Mouse (Mus musculus): ENCODE results near the gene Pik3c2g. TPM values are rescaled to one million over a fixed set of nuclear protein-coding genes. Genes with fewer than 3 reads are reported as not detected.
A peak's percentile ranks its signal among the peaks of the same experiment; 100 is the strongest.

Pik3c2g gene
- polyA plus RNA-seq (2014; fragmentation: Nextera tagmentation; extraction: Ambion mirVana), result 0.10 TPM in 1 of 2 replicates, not detected in the other

GRCm38 (mm10) chr6:139586892-139587291 is at the start of gene Pik3c2g:
Pik3c2g (plus strand) TSS chr6:139587221.
- Histone ChIP-seq H3K36me3 (ENCODE audit: control insufficient read depth, insufficient read depth, low read length) (no peaks in the 10 kb centered on the region), H3K4me3 (ENCODE audit: low read depth, low read length) (no peak within 1 kb of the TSS), H3K27me3 (replicated peaks; ENCODE audit: control insufficient read depth, insufficient read depth, low read length) (no peaks in the 10 kb centered on the region), H3K9me3 (replicated peaks; ENCODE audit: control insufficient read depth, low read length) (no peaks in the 10 kb centered on the region), H3K9ac (ENCODE audit: low read length) (no peak within 1 kb of the TSS), H3K4me2 (ENCODE audit: low read length) (no peak within 1 kb of the TSS), H3K4me1 (ENCODE audit: control insufficient read depth, insufficient read depth, low read length) (no peaks in the 10 kb centered on the region), H3K27ac (ENCODE audit: low read depth, low read length) (no peak within 1 kb of the TSS)
- DNase-seq (ENCODE audit: low spot score) (no peak), ATAC-seq (no peak)
- WGBS, result 91% methylated on average over 15 of the region's 15 CpGs

DNA sequence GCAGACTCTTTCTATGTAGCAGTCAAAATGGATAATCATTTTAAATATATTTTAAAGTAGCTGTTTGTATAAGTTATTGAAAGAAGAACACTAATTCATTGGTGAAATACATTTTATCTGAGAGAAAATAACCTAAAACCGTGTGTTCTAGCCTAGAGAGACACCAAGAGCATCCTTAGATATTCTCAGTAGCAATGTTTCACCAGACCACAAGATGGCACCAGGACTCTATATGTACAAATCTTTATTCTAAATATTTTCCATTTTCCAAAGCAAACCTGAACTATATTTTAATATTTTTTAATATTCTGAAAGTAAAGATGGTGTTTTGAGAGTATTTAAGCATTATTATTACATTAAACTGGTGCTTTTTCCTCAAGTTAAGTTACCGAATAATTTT is 48.6 kb upstream of the Pik3c2g start:
- no peak overlapping the region for H3K9ac ChIP-seq (ENCODE audit: low read length)
- 55% methylated on average over 2 of the region's 2 CpGs for WGBS
- no peaks in the 10 kb centered on the region for H3K36me3 ChIP-seq (ENCODE audit: control insufficient read depth, insufficient read depth, low read length)
- no peak overlapping the region for H3K27ac ChIP-seq (ENCODE audit: low read depth, low read length)
- H3K9me3 ChIP-seq (replicated peaks; ENCODE audit: control insufficient read depth, low read length), result no peaks in the 10 kb centered on the region
- no peak overlapping the region for H3K4me2 ChIP-seq (ENCODE audit: low read length)
- no peaks in the 10 kb centered on the region for H3K27me3 ChIP-seq (replicated peaks; ENCODE audit: control insufficient read depth, insufficient read depth, low read length)
- DNase-seq (ENCODE audit: low spot score), result peak; percentile 46
- no peak overlapping the region for H3K4me3 ChIP-seq (ENCODE audit: low read depth, low read length)
- ATAC-seq, result no peak
- H3K4me1 ChIP-seq (ENCODE audit: control insufficient read depth, insufficient read depth, low read length), result no peaks in the 10 kb centered on the region

- ATAC-seq (peak; percentile 69), DNase-seq (ENCODE audit: low spot score) (peak; percentile 55)
- Histone ChIP-seq H3K4me1 (ENCODE audit: control insufficient read depth, insufficient read depth, low read length) (no peaks in the 10 kb centered on the region), H3K4me3 (ENCODE audit: low read depth, low read length) (no peak overlapping the region), H3K27me3 (replicated peaks; ENCODE audit: control insufficient read depth, insufficient read depth, low read length) (no peaks in the 10 kb centered on the region), H3K27ac (ENCODE audit: low read depth, low read length) (no peak overlapping the region), H3K4me2 (ENCODE audit: low read length) (no peak overlapping the region), H3K9ac (ENCODE audit: low read length) (no peak overlapping the region), H3K36me3 (ENCODE audit: control insufficient read depth, insufficient read depth, low read length) (no peaks in the 10 kb centered on the region), H3K9me3 (replicated peaks; ENCODE audit: control insufficient read depth, low read length) (no peaks in the 10 kb centered on the region)
- 64% methylated on average over 7 of the region's 7 CpGs for WGBS
Measured at GRCm38 (mm10) chr6:139555537-139556179, 31.4 kb upstream of the Pik3c2g start.

GRCm38 (mm10) chr6:139569211-139569610 is 17.8 kb upstream of the Pik3c2g start:
- ATAC-seq (peak; percentile 34; the same call in 1 of the 2 replicates), DNase-seq (ENCODE audit: low spot score) (peak; percentile 39)
- H3K9ac ChIP-seq (ENCODE audit: low read length), result no peak overlapping the region
- no peak overlapping the region for H3K27ac ChIP-seq (ENCODE audit: low read depth, low read length)
- 25% methylated on average over 7 of the region's 7 CpGs for whole genome bisulfite sequencing
- no peaks in the 10 kb centered on the region for H3K36me3 ChIP-seq (ENCODE audit: control insufficient read depth, insufficient read depth, low read length)
- no peaks in the 10 kb centered on the region for H3K4me1 ChIP-seq (ENCODE audit: control insufficient read depth, insufficient read depth, low read length)
- no peak overlapping the region for H3K4me3 ChIP-seq (ENCODE audit: low read depth, low read length)
- no peak overlapping the region for H3K4me2 ChIP-seq (ENCODE audit: low read length)
- no peaks in the 10 kb centered on the region for H3K27me3 ChIP-seq (replicated peaks; ENCODE audit: control insufficient read depth, insufficient read depth, low read length)
- H3K9me3 ChIP-seq (replicated peaks; ENCODE audit: control insufficient read depth, low read length), result no peaks in the 10 kb centered on the region

GRCm38 (mm10) chr6:139575854-139576253 is 11.2 kb upstream of the Pik3c2g start:
- Histone ChIP-seq H3K9ac (ENCODE audit: low read length) (no peak overlapping the region), H3K4me2 (ENCODE audit: low read length) (no peak overlapping the region), H3K4me1 (ENCODE audit: control insufficient read depth, insufficient read depth, low read length) (no peaks in the 10 kb centered on the region), H3K36me3 (ENCODE audit: control insufficient read depth, insufficient read depth, low read length) (no peaks in the 10 kb centered on the region), H3K9me3 (replicated peaks; ENCODE audit: control insufficient read depth, low read length) (no peaks in the 10 kb centered on the region), H3K27ac (ENCODE audit: low read depth, low read length) (no peak overlapping the region), H3K4me3 (ENCODE audit: low read depth, low read length) (no peak overlapping the region), H3K27me3 (replicated peaks; ENCODE audit: control insufficient read depth, insufficient read depth, low read length) (no peaks in the 10 kb centered on the region)
- no peak for DNase-seq (ENCODE audit: low spot score)
- no peak for ATAC-seq
- 54% methylated on average over 4 of the region's 4 CpGs for WGBS

- DNase-seq (ENCODE audit: low spot score), result no peak
- Histone ChIP-seq H3K9ac (ENCODE audit: low read length) (no peak overlapping the region), H3K4me2 (ENCODE audit: low read length) (no peak overlapping the region), H3K4me1 (ENCODE audit: control insufficient read depth, insufficient read depth, low read length) (no peaks in the 10 kb centered on the region), H3K27ac (ENCODE audit: low read depth, low read length) (no peak overlapping the region), H3K36me3 (ENCODE audit: control insufficient read depth, insufficient read depth, low read length) (no peaks in the 10 kb centered on the region), H3K4me3 (ENCODE audit: low read depth, low read length) (no peak overlapping the region), H3K9me3 (replicated peaks; ENCODE audit: control insufficient read depth, low read length) (no peaks in the 10 kb centered on the region), H3K27me3 (replicated peaks; ENCODE audit: control insufficient read depth, insufficient read depth, low read length) (no peaks in the 10 kb centered on the region)
- no peak for ATAC-seq
- 73% methylated on average over 10 of the region's 10 CpGs for WGBS
Measured at GRCm38 (mm10) chr6:139576261-139577014, 10.6 kb upstream of the Pik3c2g start.

GRCm38 (mm10) chr6:139577026-139577861 is 9.8 kb upstream of the Pik3c2g start:
- Histone ChIP-seq H3K4me2 (ENCODE audit: low read length) (no peak overlapping the region), H3K36me3 (ENCODE audit: control insufficient read depth, insufficient read depth, low read length) (no peaks in the 10 kb centered on the region), H3K9ac (ENCODE audit: low read length) (no peak overlapping the region), H3K4me3 (ENCODE audit: low read depth, low read length) (no peak overlapping the region), H3K27ac (ENCODE audit: low read depth, low read length) (no peak overlapping the region), H3K9me3 (replicated peaks; ENCODE audit: control insufficient read depth, low read length) (no peaks in the 10 kb centered on the region), H3K4me1 (ENCODE audit: control insufficient read depth, insufficient read depth, low read length) (no peaks in the 10 kb centered on the region), H3K27me3 (replicated peaks; ENCODE audit: control insufficient read depth, insufficient read depth, low read length) (no peaks in the 10 kb centered on the region)
- peak; percentile 63 for ATAC-seq
- DNase-seq (ENCODE audit: low spot score), result peak; percentile 83
- 58% methylated on average over 18 of the region's 18 CpGs for WGBS

DNA sequence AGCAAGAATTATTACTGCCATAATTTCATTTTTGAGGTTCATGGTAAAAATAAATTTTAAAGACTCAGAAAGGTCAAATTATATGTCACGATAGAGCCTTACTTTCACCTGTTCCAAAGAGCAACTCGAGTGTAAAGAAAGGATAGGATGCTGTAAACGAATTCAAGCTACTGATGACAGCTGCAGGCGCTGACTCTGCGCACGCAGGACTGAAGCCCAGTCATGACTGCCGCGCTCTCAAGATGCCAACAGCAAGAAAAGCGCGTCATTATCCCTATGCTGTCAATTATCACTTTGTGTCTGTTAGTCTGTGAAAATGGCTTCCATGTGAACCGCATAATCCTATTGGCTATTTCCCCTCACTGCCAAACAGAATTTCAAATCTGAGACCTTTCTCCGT is 457 bp downstream of the Pik3c2g start:
- peak; percentile 23 for DNase-seq (ENCODE audit: low spot score)
- no peak overlapping the region for H3K9ac ChIP-seq (ENCODE audit: low read length)
- no peaks in the 10 kb centered on the region for H3K36me3 ChIP-seq (ENCODE audit: control insufficient read depth, insufficient read depth, low read length)
- H3K4me2 ChIP-seq (ENCODE audit: low read length), result no peak overlapping the region
- 75% methylated on average over 12 of the region's 12 CpGs for WGBS
- no peak overlapping the region for H3K27ac ChIP-seq (ENCODE audit: low read depth, low read length)
- ATAC-seq, result no peak
- no peaks in the 10 kb centered on the region for H3K4me1 ChIP-seq (ENCODE audit: control insufficient read depth, insufficient read depth, low read length)
- H3K4me3 ChIP-seq (ENCODE audit: low read depth, low read length), result no peak overlapping the region
- H3K27me3 ChIP-seq (replicated peaks; ENCODE audit: control insufficient read depth, insufficient read depth, low read length), result no peaks in the 10 kb centered on the region
- no peaks in the 10 kb centered on the region for H3K9me3 ChIP-seq (replicated peaks; ENCODE audit: control insufficient read depth, low read length)
